Mouse (Mus musculus) adrenal gland, postnatal 14 days (tissue): ENCODE measurements around the gene Necab3. TPM values are rescaled to one million over a fixed set of nuclear protein-coding genes. Genes with fewer than 3 reads are reported as not detected.
A peak's percentile ranks its signal among the peaks of the same experiment; 100 is the strongest.

Source experiments
- DNase-seq: peaks from one replicate; pipeline ENCODE4 v3.0.0; 2021; ENCODE audit warnings: mixed read lengths
- total RNA-seq: library from RNA; stranded (reverse); gene quantifications from 2 replicates; pipeline ENCODE4 v1.2.3, GENCODE M21; 2021

Gene Necab3
- total RNA-seq, 1 experiment from 2014 or later: 2.3 TPM

GRCm38 (mm10) chr2:154571976-154572375 lies 13.3 kb upstream of the Necab3 start:
- no peak for DNase-seq

- DNase-seq: no peak
These were observed 12.6 kb upstream of the Necab3 start for GRCm38 (mm10) chr2:154571266-154571665.

- no peak for DNase-seq
These were observed 12.0 kb upstream of the Necab3 start for GRCm38 (mm10) chr2:154570666-154571065.

- peak; percentile 99 for DNase-seq
These were observed 11.2 kb upstream of the Necab3 start, which contains the start of gene E2f1 for GRCm38 (mm10) chr2:154569836-154570286. Gene E2f1 (minus strand): TSS chr2:154569892.

GRCm38 (mm10) chr2:154569071-154569748 lies 10.5 kb upstream of the Necab3 start:
- peak; percentile 86 for DNase-seq

- DNase-seq: peak; percentile 45
These were observed 9.8 kb upstream of the Necab3 start for GRCm38 (mm10) chr2:154568329-154569070.

- DNase-seq: no peak
These were observed 9.1 kb upstream of the Necab3 start for GRCm38 (mm10) chr2:154567766-154568165.

- no peak for DNase-seq
These were observed 8.0 kb upstream of the Necab3 start for GRCm38 (mm10) chr2:154566641-154567040.

GRCm38 (mm10) chr2:154565562-154565961 lies 6.9 kb upstream of the Necab3 start:
- DNase-seq: no peak

- DNase-seq: no peak
These were observed 5.0 kb upstream of the Necab3 start for GRCm38 (mm10) chr2:154563612-154564170.

- DNase-seq: peak; percentile 47
These were observed 1.4 kb downstream of the Necab3 start for GRCm38 (mm10) chr2:154557184-154557832.

GRCm38 (mm10) chr2:154555235-154555634 lies 3.5 kb downstream of the Necab3 start:
- DNase-seq: no peak

- peak; percentile 90 for DNase-seq
These were observed 6.2 kb downstream of the Necab3 start for GRCm38 (mm10) chr2:154552424-154552907.

GRCm38 (mm10) chr2:154551927-154552326 lies 6.8 kb downstream of the Necab3 start:
- no peak for DNase-seq

- no peak for DNase-seq
These were observed 7.2 kb downstream of the Necab3 start, which contains the start of gene Actl10 for GRCm38 (mm10) chr2:154551476-154551875. Gene Actl10 (plus strand): TSS chr2:154551776.

GRCm38 (mm10) chr2:154550937-154551336 lies 7.8 kb downstream of the Necab3 start:
- no peak for DNase-seq

GRCm38 (mm10) chr2:154549886-154550189 lies 8.9 kb downstream of the Necab3 start:
- DNase-seq: no peak

GRCm38 (mm10) chr2:154549127-154549885 lies 9.4 kb downstream of the Necab3 start:
- DNase-seq: peak; percentile 88

GRCm38 (mm10) chr2:154548688-154549087 lies 10.0 kb downstream of the Necab3 start:
- peak; percentile 65 for DNase-seq

GRCm38 (mm10) chr2:154546711-154547110 lies 12.0 kb downstream of the Necab3 start, which contains the start of gene 1700003F12Rik:
Gene 1700003F12Rik (plus strand): TSS chr2:154547085.
- no peak for DNase-seq

GRCm38 (mm10) chr2:154543567-154544347 lies 14.9 kb downstream of the Necab3 start:
- peak; percentile 71 for DNase-seq
